Mouse (Mus musculus) hindbrain, embryonic 12.5 days (tissue): ENCODE measurements around the gene Cenpu. TPM values are rescaled to one million over a fixed set of nuclear protein-coding genes. Genes with fewer than 3 reads are reported as not detected.

Experiments used
- ATAC-seq: fragments of 200-750 bp; cut with Nextera tagmentation; 2 replicates; pipeline ENCODE4 v1.8.0; 2017; ENCODE audit warnings: moderate TSS enrichment; ENCODE audit not compliant: low FRiP score
- H3K27ac ChIP-seq: fragments of 300-500 bp; sonication (generic); 2 replicates; pipeline ENCODE4 v1.5.1; 2016; ENCODE audit warnings: mild to moderate bottlenecking
- H3K27me3 ChIP-seq: fragments of 300-500 bp; sonication (generic); 2 replicates; pipeline ENCODE4 v1.6.1; 2016; ENCODE audit warnings: mild to moderate bottlenecking
- H3K36me3 ChIP-seq: fragments of 300-500 bp; sonication (generic); 2 replicates; pipeline ENCODE4 v1.6.1; 2016; ENCODE audit warnings: mild to moderate bottlenecking
- H3K4me1 ChIP-seq: fragments of 300-500 bp; sonication (generic); 2 replicates; pipeline ENCODE4 v1.6.1; 2016
- H3K4me2 ChIP-seq: fragments of 300-500 bp; sonication (generic); replicated peaks from 2 replicates; pipeline ENCODE4 v1.6.1; 2016; ENCODE audit warnings: mild to moderate bottlenecking
- H3K4me3 ChIP-seq: fragments of 300-500 bp; sonication (generic); 2 replicates; pipeline ENCODE4 v1.5.1; 2016; ENCODE audit warnings: mild to moderate bottlenecking
- H3K9ac ChIP-seq: fragments of 300-500 bp; sonication (generic); 2 replicates; pipeline ENCODE4 v1.6.1; 2016; ENCODE audit warnings: mild to moderate bottlenecking, moderate library complexity
- H3K9me3 ChIP-seq: fragments of 300-500 bp; sonication (generic); replicated peaks from 2 replicates; pipeline ENCODE4 v1.6.1; 2016; ENCODE audit warnings: mild to moderate bottlenecking
- WGBS: fragments of 180-500 bp; shearing (Covaris S2); methylation state at CpG from one replicate; pipeline ENCODE4 v1.1.7; 2016; 5-methylcytosine and 5-hydroxymethylcytosine counted together
- polyA plus RNA-seq: library from polyadenylated mRNA; unstranded; fragments of >200 nt; fragmentation: Nextera tagmentation; extraction: Ambion mirVana; gene quantifications from 2 replicates; pipeline ENCODE4 v1.2.1, GENCODE M21; 2016

Gene Cenpu
- polyA plus RNA-seq: 16.2 and 18.1 TPM in 2 replicates

GRCm38 (mm10) chr8:46551615-46552440 lies at the start of gene Cenpu:
TSS of gene Cenpu (plus strand) at chr8:46552028.
- Histone ChIP-seq H3K36me3 (no peaks in the 10 kb centered on the region), H3K4me1 (peaks cover 13% of the 10 kb centered on the region), H3K4me2 (peak within 1 kb of the TSS; percentile 60), H3K9me3 (no peaks in the 10 kb centered on the region), H3K4me3 (peak within 1 kb of the TSS; percentile 72), H3K9ac (peak within 1 kb of the TSS; percentile 59), H3K27ac (peak within 1 kb of the TSS; percentile 71), H3K27me3 (no peaks in the 10 kb centered on the region)
- under 1% methylated on average over 50 of the region's 50 CpGs for WGBS
- peak; percentile 99 for ATAC-seq

- no peak for ATAC-seq
- no peaks in the 10 kb centered on the region for H3K27me3 ChIP-seq
- H3K4me3 ChIP-seq: peak overlapping the region; percentile 28
- H3K4me1 ChIP-seq: peaks cover 12% of the 10 kb centered on the region
- H3K9ac ChIP-seq: 0 out of 2 replicates have a peak overlapping the region, but pooled peaks have one; percentile 18
- no peaks in the 10 kb centered on the region for H3K9me3 ChIP-seq
- H3K36me3 ChIP-seq: no peaks in the 10 kb centered on the region
- no peak overlapping the region for H3K27ac ChIP-seq
- WGBS: 20% methylated on average over 19 of the region's 19 CpGs
- peak overlapping the region; percentile 51 for H3K4me2 ChIP-seq
Observed at GRCm38 (mm10) chr8:46502333-46503071, 49.3 kb upstream of the Cenpu start.

GRCm38 (mm10) chr8:46503072-46503695 lies 48.6 kb upstream of the Cenpu start:
- peak overlapping the region; percentile 28; the same call in 1 of the 2 replicates for H3K4me3 ChIP-seq
- H3K27me3 ChIP-seq: no peaks in the 10 kb centered on the region
- peaks cover 12% of the 10 kb centered on the region for H3K4me1 ChIP-seq
- H3K9me3 ChIP-seq: no peaks in the 10 kb centered on the region
- WGBS: 80% methylated on average over 12 of the region's 12 CpGs
- ATAC-seq: no peak
- H3K27ac ChIP-seq: no peak overlapping the region
- no peak overlapping the region for H3K9ac ChIP-seq
- peak overlapping the region; percentile 51 for H3K4me2 ChIP-seq
- H3K36me3 ChIP-seq: no peaks in the 10 kb centered on the region

GRCm38 (mm10) chr8:46504196-46504595 lies 47.6 kb upstream of the Cenpu start:
- no peaks in the 10 kb centered on the region for H3K27me3 ChIP-seq
- H3K4me2 ChIP-seq: no peak overlapping the region
- WGBS: 68% methylated on average over 3 of the region's 3 CpGs
- no peak overlapping the region for H3K4me3 ChIP-seq
- H3K9me3 ChIP-seq: no peaks in the 10 kb centered on the region
- no peak overlapping the region for H3K27ac ChIP-seq
- H3K9ac ChIP-seq: no peak overlapping the region
- no peak for ATAC-seq
- peaks cover 12% of the 10 kb centered on the region for H3K4me1 ChIP-seq
- no peaks in the 10 kb centered on the region for H3K36me3 ChIP-seq

GRCm38 (mm10) chr8:46508488-46509395 lies 43.1 kb upstream of the Cenpu start:
- Histone ChIP-seq H3K4me1 (no peaks in the 10 kb centered on the region), H3K4me2 (no peak overlapping the region), H3K9me3 (no peaks in the 10 kb centered on the region), H3K27me3 (no peaks in the 10 kb centered on the region), H3K4me3 (no peak overlapping the region), H3K27ac (no peak overlapping the region), H3K9ac (no peak overlapping the region), H3K36me3 (no peaks in the 10 kb centered on the region)
- ATAC-seq: no peak
- 83% methylated on average over 14 of the region's 14 CpGs for WGBS

GRCm38 (mm10) chr8:46509474-46509873 lies 42.4 kb upstream of the Cenpu start:
- H3K36me3 ChIP-seq: no peaks in the 10 kb centered on the region
- no peaks in the 10 kb centered on the region for H3K9me3 ChIP-seq
- no peak overlapping the region for H3K4me2 ChIP-seq
- H3K27me3 ChIP-seq: no peaks in the 10 kb centered on the region
- H3K4me1 ChIP-seq: no peaks in the 10 kb centered on the region
- H3K4me3 ChIP-seq: no peak overlapping the region
- no peak for ATAC-seq
- 89% methylated on average over 3 of the region's 3 CpGs for WGBS
- H3K9ac ChIP-seq: no peak overlapping the region
- no peak overlapping the region for H3K27ac ChIP-seq

- Histone ChIP-seq H3K9ac (no peak overlapping the region), H3K9me3 (no peaks in the 10 kb centered on the region), H3K4me1 (no peaks in the 10 kb centered on the region), H3K4me2 (no peak overlapping the region), H3K4me3 (no peak overlapping the region), H3K27ac (no peak overlapping the region), H3K27me3 (no peaks in the 10 kb centered on the region), H3K36me3 (no peaks in the 10 kb centered on the region)
- 74% methylated on average over 9 of the region's 9 CpGs for WGBS
- ATAC-seq: no peak
Observed at GRCm38 (mm10) chr8:46511336-46511735, 40.5 kb upstream of the Cenpu start.

GRCm38 (mm10) chr8:46512538-46512937 lies 39.3 kb upstream of the Cenpu start:
- H3K27ac ChIP-seq: no peak overlapping the region
- no peak overlapping the region for H3K9ac ChIP-seq
- no peaks in the 10 kb centered on the region for H3K9me3 ChIP-seq
- H3K27me3 ChIP-seq: no peaks in the 10 kb centered on the region
- 59% methylated on average over 8 of the region's 8 CpGs for WGBS
- H3K4me2 ChIP-seq: no peak overlapping the region
- H3K36me3 ChIP-seq: no peaks in the 10 kb centered on the region
- no peaks in the 10 kb centered on the region for H3K4me1 ChIP-seq
- no peak for ATAC-seq
- H3K4me3 ChIP-seq: no peak overlapping the region

GRCm38 (mm10) chr8:46514027-46514426 lies 37.8 kb upstream of the Cenpu start:
- 84% methylated on average over 1 of the region's 1 CpGs for WGBS
- Histone ChIP-seq H3K27me3 (no peaks in the 10 kb centered on the region), H3K36me3 (no peaks in the 10 kb centered on the region), H3K9ac (no peak overlapping the region), H3K9me3 (no peaks in the 10 kb centered on the region), H3K4me3 (no peak overlapping the region), H3K27ac (no peak overlapping the region), H3K4me1 (no peaks in the 10 kb centered on the region), H3K4me2 (no peak overlapping the region)
- ATAC-seq: no peak

- Histone ChIP-seq H3K9ac (no peak overlapping the region), H3K4me3 (no peak overlapping the region), H3K4me2 (no peak overlapping the region), H3K4me1 (no peaks in the 10 kb centered on the region), H3K9me3 (no peaks in the 10 kb centered on the region), H3K36me3 (no peaks in the 10 kb centered on the region), H3K27ac (no peak overlapping the region), H3K27me3 (no peaks in the 10 kb centered on the region)
- 93% methylated on average over 6 of the region's 6 CpGs for WGBS
- ATAC-seq: no peak
Observed at GRCm38 (mm10) chr8:46520667-46521066, 31.2 kb upstream of the Cenpu start.

- H3K4me2 ChIP-seq: no peak overlapping the region
- no peak overlapping the region for H3K9ac ChIP-seq
- H3K4me3 ChIP-seq: no peak overlapping the region
- H3K36me3 ChIP-seq: no peaks in the 10 kb centered on the region
- H3K27me3 ChIP-seq: no peaks in the 10 kb centered on the region
- no peaks in the 10 kb centered on the region for H3K9me3 ChIP-seq
- ATAC-seq: no peak
- 88% methylated on average over 8 of the region's 8 CpGs for WGBS
- peaks cover 8% of the 10 kb centered on the region; the same call in 1 of the 2 replicates for H3K4me1 ChIP-seq
- no peak overlapping the region for H3K27ac ChIP-seq
Observed at GRCm38 (mm10) chr8:46526098-46526497, 25.7 kb upstream of the Cenpu start.
